Mouse (Mus musculus) forebrain, embryonic 11.5 days (tissue): Measurements from ENCODE around the gene Nudc. TPM values are rescaled to one million over a fixed set of nuclear protein-coding genes. Genes with fewer than 3 reads are reported as not detected.
"Not testable (repeated sequence)": the region's sequence is repeated elsewhere in the genome, so short reads cannot be mapped to it uniquely, and the experiment has no call there.

Experiments used
- ATAC-seq: fragments of 200-750 bp; cut with Nextera tagmentation; replicated peaks from 2 replicates; pipeline ENCODE4 v1.8.0; 2017; ENCODE audit warnings: moderate TSS enrichment; ENCODE audit not compliant: low FRiP score
- DNase-seq: peaks from one replicate; pipeline ENCODE4 v3.0.0-alpha.2; 2017; ENCODE audit warnings: low spot score
- H3K27ac ChIP-seq: fragments of 300-500 bp; sonication (generic); 2 replicates; pipeline ENCODE4 v1.5.1; 2014; ENCODE audit warnings: low read depth, low read length
- H3K27me3 ChIP-seq: fragments of 300-500 bp; sonication (generic); 2 replicates; pipeline ENCODE4 v1.6.1; 2014; ENCODE audit warnings: mild to moderate bottlenecking, low read length, mixed read lengths; ENCODE audit not compliant: control insufficient read depth, insufficient read depth
- H3K36me3 ChIP-seq: fragments of 300-500 bp; sonication (generic); 2 replicates; pipeline ENCODE4 v1.6.1; 2014; ENCODE audit warnings: mild to moderate bottlenecking, low read length, moderate library complexity, mixed read lengths; ENCODE audit not compliant: control insufficient read depth, insufficient read depth
- H3K4me1 ChIP-seq: fragments of 300-500 bp; sonication (generic); replicated peaks from 2 replicates; pipeline ENCODE4 v1.6.1; 2014; ENCODE audit warnings: low read length, mixed read lengths; ENCODE audit not compliant: control insufficient read depth, insufficient read depth
- H3K4me2 ChIP-seq: fragments of 300-500 bp; sonication (generic); 2 replicates; pipeline ENCODE4 v1.6.1; 2014; ENCODE audit warnings: low read depth, mild to moderate bottlenecking, low read length, moderate library complexity, mixed read lengths; ENCODE audit not compliant: severe bottlenecking
- H3K4me3 ChIP-seq: fragments of 300-500 bp; sonication (generic); 2 replicates; pipeline ENCODE4 v1.5.1; 2014; ENCODE audit warnings: low read depth, low read length
- H3K9ac ChIP-seq: fragments of 300-500 bp; sonication (generic); 2 replicates; pipeline ENCODE4 v1.6.1; 2014; ENCODE audit warnings: low read length
- H3K9me3 ChIP-seq: fragments of 300-500 bp; sonication (generic); 2 replicates; pipeline ENCODE4 v1.6.1; 2016; ENCODE audit warnings: low read length, mixed read lengths; ENCODE audit not compliant: control insufficient read depth
- WGBS: fragments of 180-500 bp; shearing (Covaris S2); extraction: QIAGEN DNeasy Blood & Tissue Kit; methylation state at CpG from one replicate; pipeline ENCODE4 v1.1.7; 2014; 5-methylcytosine and 5-hydroxymethylcytosine counted together
- polyA plus RNA-seq: library from polyadenylated mRNA; unstranded; fragments of >200 nt; fragmentation: Nextera tagmentation; extraction: Ambion mirVana; gene quantifications from 2 replicates; pipeline ENCODE4 v1.2.1, GENCODE M21; 2014

The Nudc gene
- polyA plus RNA-seq, 1 experiment from 2014 or later, result 363 TPM

GRCm38 (mm10) chr4:133519369-133519665 is 26.5 kb downstream of the Nudc start:
- Histone ChIP-seq H3K4me2 (peak overlapping the region; percentile 34; the same call in 1 of the 2 replicates), H3K4me1 (peaks cover 4% of the 10 kb centered on the region; the same call in 1 of the 2 replicates), H3K4me3 (0 out of 2 replicates have a peak overlapping the region, but pooled peaks have one; percentile 27), H3K9ac (no peak overlapping the region), H3K27me3 (peaks cover 26% of the 10 kb centered on the region), H3K36me3 (no peaks in the 10 kb centered on the region), H3K9me3 (no peaks in the 10 kb centered on the region), H3K27ac (no peak overlapping the region)
- 5% methylated on average over 25 of the region's 25 CpGs for WGBS
- no peak for ATAC-seq
- no peak for DNase-seq

DNA sequence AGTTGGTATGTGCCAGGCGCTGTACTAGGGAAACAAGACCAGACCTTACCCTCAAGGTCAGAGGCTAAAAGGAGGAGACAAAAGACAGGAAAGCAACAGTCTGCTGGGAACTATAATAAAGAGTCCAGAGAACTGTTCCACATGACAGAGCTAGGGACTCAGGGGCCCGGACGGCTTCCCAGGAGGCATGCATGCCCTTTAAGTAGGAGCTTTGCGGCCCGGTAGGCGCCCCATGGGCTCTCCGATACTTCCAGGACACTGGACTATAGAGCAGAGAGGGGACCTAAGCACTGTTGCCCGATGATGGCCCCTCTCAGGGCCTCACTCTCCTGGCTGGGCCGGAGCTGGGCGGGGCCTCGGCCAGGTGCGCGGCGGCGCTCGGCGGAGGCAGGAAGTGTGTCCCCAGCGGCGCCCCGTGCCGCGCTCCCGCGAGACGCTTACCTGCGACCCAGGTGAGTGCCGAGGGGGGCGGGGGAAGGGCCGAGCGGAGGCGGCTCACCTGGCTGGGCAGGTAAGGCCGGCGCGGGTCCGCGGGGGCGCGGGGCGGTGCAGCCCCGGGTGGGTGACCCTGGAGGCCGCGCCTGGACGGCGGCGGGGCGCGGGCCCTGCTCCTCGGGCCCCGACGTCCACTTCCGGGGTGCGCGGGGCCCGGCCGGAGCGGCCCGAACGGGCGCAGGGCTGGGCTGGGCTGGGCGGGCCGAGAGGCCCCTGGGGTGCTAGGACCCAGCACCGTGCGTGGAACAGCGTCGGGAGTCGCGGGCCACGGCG is 27.0 kb downstream of the Nudc start, which contains the start of gene Kdf1:
Gene Kdf1, plus strand, starts transcription at position 363 of the 768 bp plus-strand sequence.
- WGBS, result 4% methylated on average over 53 of the region's 69 CpGs
- Histone ChIP-seq H3K27ac (no peak within 1 kb of the TSS), H3K4me2 (peak within 1 kb of the TSS; percentile 34; the same call in 1 of the 2 replicates), H3K4me3 (peak within 1 kb of the TSS; percentile 27), H3K36me3 (no peaks in the 10 kb centered on the region), H3K27me3 (peaks cover 26% of the 10 kb centered on the region), H3K9ac (no peak within 1 kb of the TSS), H3K9me3 (no peaks in the 10 kb centered on the region), H3K4me1 (peaks cover 4% of the 10 kb centered on the region; the same call in 1 of the 2 replicates)
- no peak for DNase-seq
- ATAC-seq, result no peak

DNA sequence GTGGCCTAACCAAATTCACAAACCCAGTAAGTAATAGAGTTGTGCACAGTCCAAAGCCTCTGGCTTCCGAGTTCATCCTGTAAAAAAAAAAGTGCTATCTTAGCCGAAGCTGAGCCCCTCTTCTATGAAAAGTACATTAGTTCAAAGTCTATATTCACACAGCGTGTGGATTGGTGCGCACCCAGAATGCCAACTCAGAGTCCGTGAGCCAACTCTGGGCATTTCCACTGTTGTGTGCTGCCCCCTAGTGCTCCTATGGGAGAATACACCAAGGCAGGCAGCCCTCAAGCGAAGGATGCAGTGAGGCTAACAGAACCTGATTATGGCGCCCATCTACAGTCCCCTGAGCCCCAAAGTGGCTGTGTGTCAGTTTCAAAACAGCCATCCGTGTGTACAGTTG is 32.8 kb downstream of the Nudc start:
- H3K27me3 ChIP-seq, result peaks cover 2% of the 10 kb centered on the region; the same call in 1 of the 2 replicates
- 12% methylated on average over 8 of the region's 8 CpGs for WGBS
- no peak overlapping the region for H3K4me2 ChIP-seq
- no peaks in the 10 kb centered on the region for H3K9me3 ChIP-seq
- peak; percentile 83 for DNase-seq
- H3K36me3 ChIP-seq, result no peaks in the 10 kb centered on the region
- H3K4me3 ChIP-seq, result no peak overlapping the region
- H3K9ac ChIP-seq, result no peak overlapping the region
- ATAC-seq, result no peak
- H3K4me1 ChIP-seq, result no peaks in the 10 kb centered on the region
- H3K27ac ChIP-seq, result no peak overlapping the region

DNA sequence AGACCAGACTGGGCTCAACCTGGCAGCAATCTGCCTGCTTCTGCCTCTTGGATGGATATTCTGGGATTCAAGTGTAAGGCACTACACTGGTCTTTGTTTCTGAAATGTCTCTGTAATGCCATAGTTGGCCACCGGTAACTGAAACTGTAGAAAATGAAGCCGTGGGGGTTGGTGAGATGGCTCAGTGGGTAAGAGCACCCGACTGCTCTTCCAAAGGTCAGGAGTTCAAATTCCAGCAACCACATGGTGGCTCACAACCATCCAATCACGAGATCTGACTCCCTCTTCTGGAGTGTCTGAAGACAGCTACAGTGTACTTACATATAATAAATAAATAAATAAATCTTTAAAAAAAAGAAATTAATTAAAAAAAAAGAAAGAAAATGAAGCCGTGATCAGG is 33.3 kb downstream of the Nudc start:
- ATAC-seq, H3K4me3 ChIP-seq, DNase-seq, H3K27ac ChIP-seq, H3K4me1 ChIP-seq, H3K4me2 ChIP-seq, H3K36me3 ChIP-seq, H3K27me3 ChIP-seq, H3K9me3 ChIP-seq, H3K9ac ChIP-seq: not testable (repeated sequence)
- 63% methylated on average over 4 of the region's 5 CpGs for WGBS

DNA sequence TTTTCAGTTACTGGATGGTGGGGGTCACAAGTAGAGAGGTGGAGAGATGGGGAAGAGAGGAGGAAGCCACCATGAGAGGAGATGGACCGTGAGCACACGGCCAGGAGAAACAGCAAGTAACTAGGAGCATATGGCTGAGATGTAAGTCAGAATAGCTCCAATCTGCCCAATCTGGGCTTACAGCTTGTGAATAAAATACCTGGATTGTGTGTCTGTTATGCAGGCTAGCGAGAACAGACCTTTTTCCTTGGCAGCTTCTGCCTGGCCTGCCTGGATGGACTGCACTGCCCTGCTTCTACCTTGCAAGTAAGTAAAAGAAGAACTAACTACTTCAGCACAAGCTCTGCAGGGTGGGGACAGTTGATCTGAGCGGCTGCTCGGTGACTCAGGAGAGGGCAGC is 34.7 kb downstream of the Nudc start:
- no peak for ATAC-seq
- H3K4me3 ChIP-seq, result no peak overlapping the region
- no peak for DNase-seq
- no peak overlapping the region for H3K27ac ChIP-seq
- 77% methylated on average over 5 of the region's 5 CpGs for WGBS
- no peak overlapping the region for H3K9ac ChIP-seq
- no peaks in the 10 kb centered on the region for H3K36me3 ChIP-seq
- no peaks in the 10 kb centered on the region for H3K4me1 ChIP-seq
- no peaks in the 10 kb centered on the region for H3K27me3 ChIP-seq
- H3K9me3 ChIP-seq, result no peaks in the 10 kb centered on the region
- no peak overlapping the region for H3K4me2 ChIP-seq

DNA sequence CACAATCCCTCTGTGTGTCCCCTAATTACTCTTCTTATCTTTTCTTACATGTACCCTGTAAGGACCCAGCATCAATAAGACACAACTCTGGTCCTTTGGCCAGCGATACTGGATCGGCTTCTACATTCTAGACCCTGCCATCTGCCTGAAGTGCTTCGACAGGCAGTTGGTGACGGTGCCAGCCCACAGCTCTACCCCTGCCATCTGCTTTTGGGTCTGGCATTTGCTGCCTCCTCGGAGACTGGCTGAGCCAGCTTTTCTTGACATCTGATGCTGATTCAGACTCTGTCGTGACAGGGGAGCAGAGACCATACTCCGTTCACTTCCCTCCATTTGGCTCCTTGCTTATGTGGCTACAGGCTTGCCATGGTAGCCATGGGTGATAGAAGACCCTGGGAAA is 36.8 kb downstream of the Nudc start:
- no peak for ATAC-seq
- no peak overlapping the region for H3K4me2 ChIP-seq
- WGBS, result 85% methylated on average over 7 of the region's 7 CpGs
- H3K27me3 ChIP-seq, result no peaks in the 10 kb centered on the region
- no peaks in the 10 kb centered on the region for H3K9me3 ChIP-seq
- no peak overlapping the region for H3K27ac ChIP-seq
- H3K36me3 ChIP-seq, result no peaks in the 10 kb centered on the region
- no peak overlapping the region for H3K4me3 ChIP-seq
- no peak overlapping the region for H3K9ac ChIP-seq
- no peak for DNase-seq
- no peaks in the 10 kb centered on the region for H3K4me1 ChIP-seq

DNA sequence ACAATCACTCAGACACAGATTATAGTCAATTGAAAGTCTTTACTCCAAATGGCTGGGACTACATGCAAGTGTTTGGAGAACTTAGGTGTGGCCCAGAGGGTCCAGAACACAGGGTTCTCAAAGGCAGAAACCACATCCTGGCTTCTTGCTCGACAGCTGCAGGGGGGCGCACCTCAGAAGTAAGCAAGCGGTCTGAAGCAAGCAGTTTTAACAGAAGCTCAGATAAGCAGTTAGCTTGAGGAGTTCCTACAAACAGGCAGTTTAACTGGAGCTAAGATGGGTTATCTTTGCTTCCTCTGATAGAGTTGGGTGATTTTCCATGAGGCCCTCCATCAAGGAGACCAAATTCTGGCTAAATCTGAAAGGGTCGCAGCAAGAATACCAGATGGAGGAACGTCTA is 39.2 kb downstream of the Nudc start:
- no peaks in the 10 kb centered on the region for H3K9me3 ChIP-seq
- no peak overlapping the region for H3K4me3 ChIP-seq
- H3K9ac ChIP-seq, result no peak overlapping the region
- WGBS, result 81% methylated on average over 5 of the region's 5 CpGs
- no peak for DNase-seq
- no peak overlapping the region for H3K27ac ChIP-seq
- H3K27me3 ChIP-seq, result peaks cover 2% of the 10 kb centered on the region; the same call in 1 of the 2 replicates
- no peak for ATAC-seq
- H3K36me3 ChIP-seq, result no peaks in the 10 kb centered on the region
- H3K4me2 ChIP-seq, result no peak overlapping the region
- H3K4me1 ChIP-seq, result no peaks in the 10 kb centered on the region

- H3K9me3 ChIP-seq, result no peaks in the 10 kb centered on the region
- H3K4me3 ChIP-seq, result no peak overlapping the region
- no peak overlapping the region for H3K9ac ChIP-seq
- DNase-seq (no peak), ATAC-seq (no peak)
- H3K4me1 ChIP-seq, result no peaks in the 10 kb centered on the region
- peaks cover 13% of the 10 kb centered on the region for H3K27me3 ChIP-seq
- H3K36me3 ChIP-seq, result no peaks in the 10 kb centered on the region
- H3K27ac ChIP-seq, result no peak overlapping the region
- no peak overlapping the region for H3K4me2 ChIP-seq
- 69% methylated on average over 9 of the region's 9 CpGs for WGBS
These were observed 40.9 kb downstream of the Nudc start for GRCm38 (mm10) chr4:133504755-133505485.
